In the genomic region with DNA sequence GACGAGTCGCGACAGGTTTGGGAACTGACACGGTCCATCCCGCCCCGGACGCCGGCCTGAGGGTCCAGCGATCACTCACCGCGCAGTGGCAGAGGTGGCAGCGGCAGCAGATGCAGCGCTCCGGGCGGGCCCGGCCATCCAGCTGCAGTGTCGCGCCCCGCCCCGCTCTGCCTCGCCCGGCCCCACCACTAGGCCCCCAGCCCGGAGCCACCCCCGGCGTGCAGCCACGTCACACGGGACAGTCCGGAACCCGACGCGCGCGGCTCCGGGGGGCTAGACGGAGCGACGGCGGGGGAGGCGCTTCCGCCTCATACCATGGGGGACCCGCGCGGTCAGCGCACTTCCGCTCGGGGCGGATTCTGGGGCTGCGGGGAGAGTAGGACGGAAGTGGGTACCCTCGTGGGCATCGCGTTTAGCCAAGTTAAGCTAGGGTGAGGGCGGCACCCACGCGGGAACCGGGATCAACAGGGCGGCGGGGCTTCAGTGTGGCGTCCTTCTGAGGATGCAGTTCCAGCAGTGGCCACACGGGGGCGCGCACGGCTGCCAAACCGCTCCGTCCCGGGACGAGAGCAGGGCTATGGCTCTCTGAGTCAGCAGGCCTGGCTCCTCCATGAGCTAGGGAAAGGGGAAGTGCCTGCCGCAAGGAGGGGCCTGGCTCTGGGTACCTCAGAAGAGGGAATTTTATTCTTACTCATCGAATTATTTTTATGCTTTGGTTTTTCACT, we compare ENCODE assay signal across 8 mouse cellular contexts. TPM values are rescaled to one million over a fixed set of nuclear protein-coding genes. Genes with fewer than 3 reads are reported as not detected.
DNase-seq lines count a peak whose midpoint lies in the region; ATAC-seq lines count a peak whose summit lies in the region.

A gene (minus strand): TSS at position 342 of the 725 bp plus-strand sequence.

- ATAC-seq in heart, embryonic 14.5 days (ENCODE audit: insufficient number of reproducible peaks, insufficient read depth, low FRiP score, low read depth), result peak; percentile 96
- peak; percentile 95 for ATAC-seq in liver, embryonic 13.5 days (ENCODE audit: low read depth)
- ATAC-seq in stomach, embryonic 16.5 days (ENCODE audit: insufficient read depth, low FRiP score), result peak; percentile 98

- peaks cover 24% of the 10 kb centered on the region for H3K36me3 ChIP-seq in heart, embryonic 14.5 days (ENCODE audit: control insufficient read depth, insufficient read depth, low read length)
- peaks cover 11% of the 10 kb centered on the region for H3K36me3 ChIP-seq in liver, embryonic 13.5 days
- no peaks in the 10 kb centered on the region for H3K36me3 ChIP-seq in stomach, embryonic 16.5 days (ENCODE audit: control insufficient read depth, insufficient read depth, low read length)

- peak within 1 kb of the TSS; percentile 93 for H3K4me2 ChIP-seq in heart, embryonic 14.5 days (ENCODE audit: low read length)
- peak within 1 kb of the TSS; percentile 88 for H3K4me2 ChIP-seq in liver, embryonic 13.5 days
- H3K4me2 ChIP-seq in stomach, embryonic 16.5 days (ENCODE audit: low read depth, low read length), result peak within 1 kb of the TSS; percentile 88

- WGBS in heart, embryonic 14.5 days, result under 1% methylated on average over 67 of the region's 69 CpGs
- under 1% methylated on average over 69 of the region's 69 CpGs for WGBS in liver, embryonic 13.5 days (ENCODE audit: insufficient replicate concordance)
- WGBS in stomach, embryonic 16.5 days, result under 1% methylated on average over 63 of the region's 69 CpGs

- H3K27me3 ChIP-seq in heart, embryonic 14.5 days (ENCODE audit: control insufficient read depth, insufficient read depth, low read length), result no peaks in the 10 kb centered on the region
- H3K27me3 ChIP-seq in liver, embryonic 13.5 days, result no peaks in the 10 kb centered on the region; the same call in 1 of the 2 replicates
- no peaks in the 10 kb centered on the region for H3K27me3 ChIP-seq in stomach, embryonic 16.5 days (ENCODE audit: control insufficient read depth, insufficient read depth, low read length)

- H3K4me3 ChIP-seq in brown adipose tissue, adult 24 weeks (ENCODE audit: insufficient read depth, low read depth, low read length), result peak within 1 kb of the TSS; percentile 72
- peak within 1 kb of the TSS; percentile 59 to 76 for H3K4me3 ChIP-seq in heart, embryonic 14.5 days (ENCODE audit: control insufficient read depth in 1 of 2, insufficient read depth in 1 of 2, low read depth in 1 of 2, low read length in 2 of 2)
- peak within 1 kb of the TSS; percentile 72 for H3K4me3 ChIP-seq in liver, embryonic 13.5 days (replicated peaks)
- peak within 1 kb of the TSS; percentile 73 for H3K4me3 ChIP-seq in stomach, embryonic 16.5 days (replicated peaks; ENCODE audit: low read length)

- peak within 1 kb of the TSS; percentile 86 for H3K9ac ChIP-seq in heart, embryonic 14.5 days (ENCODE audit: low read length)
- peak within 1 kb of the TSS; percentile 77 for H3K9ac ChIP-seq in liver, embryonic 13.5 days
- peak within 1 kb of the TSS; percentile 78 for H3K9ac ChIP-seq in stomach, embryonic 16.5 days (ENCODE audit: low read length)

- peak within 1 kb of the TSS; percentile 77 for H3K27ac ChIP-seq in brown adipose tissue, adult 24 weeks (replicated peaks; ENCODE audit: low read depth, low read length)
- H3K27ac ChIP-seq in heart, embryonic 14.5 days (replicated peaks in 1 of 2; ENCODE audit: control insufficient read depth in 1 of 2, insufficient read depth in 1 of 2, low read depth in 2 of 2, low read length in 2 of 2), result peak within 1 kb of the TSS; percentile 91 to 93
- peak within 1 kb of the TSS; percentile 88 for H3K27ac ChIP-seq in liver, embryonic 13.5 days
- peak within 1 kb of the TSS; percentile 83 for H3K27ac ChIP-seq in stomach, embryonic 16.5 days (ENCODE audit: low read length)

- H3K4me1 ChIP-seq in brown adipose tissue, adult 24 weeks (ENCODE audit: control insufficient read depth, insufficient read depth, insufficient read length, low read length), result peaks cover 5% of the 10 kb centered on the region; the same call in 1 of the 2 replicates
- peaks cover 17 to 34% of the 10 kb centered on the region in 2 experiments for H3K4me1 ChIP-seq in heart, embryonic 14.5 days (ENCODE audit: control insufficient read depth in 2 of 2, insufficient read depth in 2 of 2, low read length in 2 of 2)
- peaks cover 26% of the 10 kb centered on the region for H3K4me1 ChIP-seq in liver, embryonic 13.5 days (replicated peaks)
- peaks cover 15% of the 10 kb centered on the region for H3K4me1 ChIP-seq in stomach, embryonic 16.5 days (ENCODE audit: control insufficient read depth, insufficient read depth, low read length)

- no peaks in the 10 kb centered on the region for H3K9me3 ChIP-seq in heart, embryonic 14.5 days (ENCODE audit: control insufficient read depth, low read length)
- H3K9me3 ChIP-seq in liver, embryonic 13.5 days (replicated peaks), result no peaks in the 10 kb centered on the region
- no peaks in the 10 kb centered on the region for H3K9me3 ChIP-seq in stomach, embryonic 16.5 days (replicated peaks; ENCODE audit: control insufficient read depth, low read length)

- DNase-seq in CD4-positive, CD25-positive, alpha-beta regulatory T cell, adult 2 months (ENCODE audit: low read depth, low spot score), result peak; percentile 97
- DNase-seq in fibroblast of lung, adult 2 months (ENCODE audit: low read depth), result peak; percentile 96
- DNase-seq in kidney, postnatal 14 days, result peak; percentile 97
- peak; percentile 90 for DNase-seq in liver, embryonic 13.5 days
- DNase-seq in neural tube, embryonic 10.5 days (ENCODE audit: extremely low spot score, low spot score), result peak; percentile 96

RNA-seq across cellular contexts. Expression of the gene that starts here (rescaled TPM):
- polyA plus RNA-seq in brown adipose tissue, adult 24 weeks (2012; ENCODE audit: insufficient read depth, insufficient read length, missing spikeins), result 22.4 and 24.6 TPM in 2 replicates
- 50.6 and 52.0 TPM in 2 replicates for polyA plus RNA-seq in heart, embryonic 14.5 days (2014; fragmentation: Nextera tagmentation; extraction: Ambion mirVana)
- polyA plus RNA-seq in liver, embryonic 13.5 days (2015; fragmentation: Nextera tagmentation; extraction: Ambion mirVana), result 10.6 and 10.9 TPM in 2 replicates
- polyA plus RNA-seq in stomach, embryonic 16.5 days (2015; fragmentation: Nextera tagmentation; extraction: Ambion mirVana), result 43.7 and 51.3 TPM in 2 replicates

Comparison
In these comparisons a context has a peak if more than half of its experiments do, and no peak if none do; other contexts are left out.
1. Peak in every context shown above with its lines: DNase-seq, ATAC-seq, H3K4me3 ChIP-seq and H3K27ac ChIP-seq.